Mouse (Mus musculus) liver, adult 2 months (tissue): Measurements from ENCODE around the gene Slc25a47. TPM values are rescaled to one million over a fixed set of nuclear protein-coding genes. Genes with fewer than 3 reads are reported as not detected.

Source experiments
- DNase-seq: peaks from one replicate; pipeline ENCODE4 v3.0.0-alpha.2; 2011; ENCODE audit warnings: low read depth, low spot score; ENCODE audit errors: extremely low read depth
- H3K27ac ChIP-seq: fragments of 200-500 bp; replicated peaks from 2 replicates; pipeline ENCODE4 v1.5.1; 2012; ENCODE audit warnings: low read depth, mild to moderate bottlenecking, control low read depth, inconsistent platforms, low read length; ENCODE audit not compliant: insufficient read depth
- H3K27me3 ChIP-seq: fragments of 200-500 bp; 2 replicates; pipeline ENCODE4 v1.6.1; 2012; ENCODE audit warnings: mild to moderate bottlenecking, moderate library complexity, low read length, inconsistent platforms; ENCODE audit not compliant: control insufficient read depth, insufficient read depth
- H3K36me3 ChIP-seq: fragments of 200-500 bp; 2 replicates; pipeline ENCODE4 v1.6.1; 2012; ENCODE audit warnings: low read length, inconsistent platforms; ENCODE audit not compliant: control insufficient read depth, insufficient read depth
- H3K4me1 ChIP-seq: fragments of 200-500 bp; 2 replicates; pipeline ENCODE4 v1.6.1; 2011; ENCODE audit warnings: low read length; ENCODE audit not compliant: control insufficient read depth, insufficient read depth
- H3K4me3 ChIP-seq: fragments of 200-500 bp; 2 replicates; pipeline ENCODE4 v1.5.1; 2011; ENCODE audit warnings: low read depth, mild to moderate bottlenecking, control low read depth, low read length, moderate library complexity; ENCODE audit not compliant: insufficient read depth
- H3K79me2 ChIP-seq: fragments of 200-500 bp; 2 replicates; pipeline ENCODE4 v1.6.1; 2012; ENCODE audit warnings: inconsistent platforms, mild to moderate bottlenecking, low read length, moderate library complexity; ENCODE audit not compliant: control insufficient read depth, insufficient read depth
- H3K9ac ChIP-seq: fragments of 200-500 bp; 2 replicates; pipeline ENCODE4 v1.6.1; 2012; ENCODE audit warnings: low read depth, mild to moderate bottlenecking, control low read depth, inconsistent platforms, low read length
- CTCF ChIP-seq: fragments of 200-500 bp; IDR thresholded peaks from 2 replicates; pipeline ENCODE4 v1.5.1; 2011; ENCODE audit warnings: low read depth, low read length, control low read depth
- POLR2A ChIP-seq: fragments of 200-500 bp; IDR thresholded peaks from 2 replicates; pipeline ENCODE4 v1.6.1; 2011; ENCODE audit warnings: low read length, control low read depth; ENCODE audit not compliant: insufficient read depth; ENCODE audit errors: extremely low read depth
- WGBS: fragments of 180-500 bp; shearing (Covaris S2); methylation state at CpG from one replicate; pipeline ENCODE4 v1.1.7; 2018; 5-methylcytosine and 5-hydroxymethylcytosine counted together
- polyA plus RNA-seq: library from polyadenylated mRNA; depleted of rRNA; stranded (reverse); fragments of >200 nt; gene quantifications from 2 replicates; pipeline ENCODE4 v1.2.3, GENCODE M21; 2012
- total RNA-seq: library from RNA; depleted of rRNA; stranded (reverse); fragments of >200 nt; gene quantifications from 2 replicates; pipeline ENCODE4 v1.2.3, GENCODE M21; 2014

Gene Slc25a47
- total and polyA plus RNA-seq, 2 experiments, result 616 to 626 TPM

DNA sequence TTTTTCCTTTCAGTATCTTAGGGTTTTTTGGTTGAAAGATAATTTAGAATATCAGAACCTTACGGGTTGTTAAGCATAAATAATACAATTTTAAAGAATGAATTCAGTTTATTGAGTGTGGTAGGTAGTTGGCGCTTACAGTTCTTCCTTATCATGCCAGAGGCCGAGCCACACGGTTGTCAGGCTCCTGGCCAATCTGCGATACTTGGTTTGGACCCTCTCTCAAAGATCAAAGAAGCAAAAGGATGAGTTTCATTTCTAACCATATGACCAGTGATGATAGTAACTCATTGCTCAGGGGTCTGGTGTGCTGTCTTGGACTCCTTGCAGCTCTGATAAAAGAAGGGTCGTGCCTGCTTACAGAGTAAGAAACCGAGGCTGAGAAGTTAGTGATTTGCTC lies 25.5 kb upstream of the Slc25a47 start:
- no peak overlapping the region for H3K9ac ChIP-seq
- peaks cover 28% of the 10 kb centered on the region for H3K36me3 ChIP-seq
- no peak overlapping the region for H3K4me3 ChIP-seq
- H3K4me1 ChIP-seq, result peaks cover 7% of the 10 kb centered on the region; the same call in 1 of the 2 replicates
- WGBS, result 56% methylated on average over 7 of the region's 7 CpGs
- peaks cover 51% of the 10 kb centered on the region for H3K79me2 ChIP-seq
- no peaks in the 10 kb centered on the region for H3K27me3 ChIP-seq
- DNase-seq, result no peak
- H3K27ac ChIP-seq, result no peak overlapping the region
- no peak for TF ChIP-seq CTCF
- TF ChIP-seq POLR2A, result no peak

- Histone ChIP-seq H3K36me3 (peaks cover 29% of the 10 kb centered on the region), H3K79me2 (peaks cover 50% of the 10 kb centered on the region), H3K27me3 (no peaks in the 10 kb centered on the region), H3K4me3 (no peak overlapping the region), H3K4me1 (peaks cover 7% of the 10 kb centered on the region; the same call in 1 of the 2 replicates), H3K9ac (no peak overlapping the region), H3K27ac (no peak overlapping the region)
- TF ChIP-seq POLR2A, result no peak
- 0 out of 2 replicates have a peak, but pooled peaks have one; percentile 17 for TF ChIP-seq CTCF
- 27% methylated on average over 2 of the region's 2 CpGs for WGBS
- peak; percentile 68 for DNase-seq
Measured at GRCm38 (mm10) chr12:108811133-108811532, 24.7 kb upstream of the Slc25a47 start.

DNA sequence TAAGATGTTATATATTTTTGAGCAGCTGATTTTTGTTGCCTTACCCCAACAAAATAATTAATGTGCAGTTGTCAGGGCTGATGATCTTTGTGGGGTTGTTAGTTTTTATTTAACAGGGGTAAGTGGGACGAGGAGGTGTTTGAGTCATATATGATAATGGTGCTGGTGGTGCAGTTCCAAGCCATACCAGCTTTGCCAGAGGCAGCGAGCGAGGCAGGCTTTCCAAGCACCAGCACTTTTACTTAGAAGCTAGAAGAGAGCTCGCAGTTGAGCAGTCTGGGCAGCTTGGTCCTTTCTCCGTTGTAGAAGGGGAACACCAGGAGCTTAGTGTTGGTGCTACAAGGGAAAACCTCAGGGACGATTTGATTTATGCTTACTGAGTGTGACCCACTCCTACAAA lies 23.4 kb upstream of the Slc25a47 start:
- no peak for DNase-seq
- peaks cover 18% of the 10 kb centered on the region for H3K36me3 ChIP-seq

DNA sequence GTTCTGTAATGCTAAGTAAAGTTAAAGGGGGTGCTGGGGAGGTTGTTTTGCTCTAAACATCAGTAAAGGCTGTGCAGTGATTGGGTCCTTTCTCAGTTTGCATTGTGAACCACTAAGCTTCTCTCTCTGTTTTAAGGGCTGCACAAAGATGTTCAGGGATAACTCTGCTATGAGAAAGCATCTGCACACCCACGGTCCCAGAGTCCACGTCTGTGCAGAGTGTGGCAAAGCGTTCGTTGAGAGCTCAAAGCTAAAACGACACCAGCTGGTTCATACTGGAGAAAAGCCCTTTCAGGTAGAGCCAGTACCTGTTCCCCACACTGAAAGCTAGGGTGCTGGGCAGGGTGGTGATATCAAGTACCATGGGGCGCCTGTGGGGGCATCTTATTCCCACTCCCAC lies 21.4 kb upstream of the Slc25a47 start:
- H3K36me3 ChIP-seq, result peaks cover 8% of the 10 kb centered on the region
- TF ChIP-seq CTCF (no peak), POLR2A (no peak)
- 82% methylated on average over 6 of the region's 6 CpGs for WGBS
- H3K27me3 ChIP-seq, result no peaks in the 10 kb centered on the region
- peaks cover 3% of the 10 kb centered on the region; the same call in 1 of the 2 replicates for H3K4me1 ChIP-seq
- no peak overlapping the region for H3K4me3 ChIP-seq
- DNase-seq, result no peak
- H3K79me2 ChIP-seq, result peaks cover 23% of the 10 kb centered on the region; the same call in 1 of the 2 replicates
- H3K9ac ChIP-seq, result no peak overlapping the region
- H3K27ac ChIP-seq, result no peak overlapping the region

More for the DNA sequence above, 23.4 kb upstream of the Slc25a47 start:
- no peak overlapping the region for H3K4me3 ChIP-seq
- peaks cover 7% of the 10 kb centered on the region; the same call in 1 of the 2 replicates for H3K4me1 ChIP-seq
- H3K27ac ChIP-seq, result no peak overlapping the region
- WGBS, result 86% methylated on average over 6 of the region's 6 CpGs
- peaks cover 38% of the 10 kb centered on the region for H3K79me2 ChIP-seq
- TF ChIP-seq CTCF, result no peak
- H3K9ac ChIP-seq, result no peak overlapping the region
- no peaks in the 10 kb centered on the region for H3K27me3 ChIP-seq

DNA sequence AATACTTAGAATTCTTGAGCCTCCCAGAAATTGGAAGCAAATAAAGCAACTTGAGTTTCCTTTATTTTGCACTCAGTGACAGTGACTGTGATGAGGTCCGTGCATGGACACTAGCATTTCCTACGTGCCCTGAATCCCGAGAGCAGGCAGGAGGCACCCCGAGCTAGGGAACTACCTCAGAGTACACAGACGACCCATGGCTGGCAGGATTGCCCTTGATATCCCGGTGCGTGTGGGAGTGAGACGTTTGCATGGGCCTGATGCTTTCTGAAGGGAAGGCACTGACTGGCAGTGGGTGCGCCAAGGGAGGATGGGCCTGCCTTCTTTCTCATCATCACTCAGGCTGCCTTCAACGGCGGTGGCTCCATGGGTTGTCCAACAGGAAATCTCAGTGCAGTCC lies 19.3 kb upstream of the Slc25a47 start:
- Histone ChIP-seq H3K9ac (no peak overlapping the region), H3K79me2 (peaks cover 16% of the 10 kb centered on the region; the same call in 1 of the 2 replicates), H3K27me3 (no peaks in the 10 kb centered on the region), H3K4me3 (no peak overlapping the region), H3K4me1 (no peaks in the 10 kb centered on the region), H3K27ac (no peak overlapping the region), H3K36me3 (peaks cover 6% of the 10 kb centered on the region)
- TF ChIP-seq POLR2A, result no peak
- 71% methylated on average over 11 of the region's 11 CpGs for WGBS
- no peak for DNase-seq

GRCm38 (mm10) chr12:108820461-108820860 lies 15.4 kb upstream of the Slc25a47 start:
- Histone ChIP-seq H3K4me3 (no peak overlapping the region), H3K79me2 (peaks cover 2% of the 10 kb centered on the region; the same call in 1 of the 2 replicates), H3K9ac (no peak overlapping the region), H3K27ac (no peak overlapping the region), H3K4me1 (no peaks in the 10 kb centered on the region), H3K36me3 (peaks cover under 1% of the 10 kb centered on the region), H3K27me3 (no peaks in the 10 kb centered on the region)
- TF ChIP-seq CTCF (no peak), POLR2A (no peak)
- 94% methylated on average over 4 of the region's 4 CpGs for WGBS
- no peak for DNase-seq
